11 mouse cellular contexts compared by ENCODE assay signal in genomic region chr16:36723880-36724443, GRCm38 (mm10). TPM values are rescaled to one million over a fixed set of nuclear protein-coding genes. Genes with fewer than 3 reads are reported as not detected.
DNase-seq lines count a peak whose midpoint lies in the region; ATAC-seq and TF ChIP-seq lines count a peak whose summit lies in the region.
"Had no signal": no experiment of that assay in that cellular context is flagged by ENCODE, and none has a peak within 500 bp of the region (broad histone marks: within the 10 kb centered on the region; RNA-seq: fewer than 3 reads in every experiment).

No protein-coding gene starts in this region.

- H3K4me1 ChIP-seq in kidney, postnatal 0 days (replicated peaks; ENCODE audit: insufficient read depth, low read length): no peaks in the 10 kb centered on the region
- H3K4me1 ChIP-seq in spleen, adult 2 months (ENCODE audit: control insufficient read depth, insufficient read depth, insufficient read length): peaks cover 11% of the 10 kb centered on the region
- H3K4me1 ChIP-seq: midbrain, embryonic 15.5 days had no signal

- no peaks in the 10 kb centered on the region for H3K36me3 ChIP-seq in kidney, postnatal 0 days (ENCODE audit: insufficient read depth, low read length)
- H3K36me3 ChIP-seq in spleen, adult 2 months (ENCODE audit: control insufficient read depth, insufficient read depth, low read length): no peaks in the 10 kb centered on the region
- H3K36me3 ChIP-seq in splenic B cell, adult 2 months (ENCODE audit: control insufficient read depth, insufficient read depth, low read length, poor library complexity, severe bottlenecking): no peaks in the 10 kb centered on the region
- H3K36me3 ChIP-seq: heart, embryonic 12.5 days; midbrain, embryonic 15.5 days had no signal

- H3K4me2 ChIP-seq in kidney, postnatal 0 days (ENCODE audit: low read length): no peak overlapping the region
- H3K4me2 ChIP-seq: heart, embryonic 12.5 days; midbrain, embryonic 15.5 days had no signal

- H3K27me3 ChIP-seq in kidney, postnatal 0 days (ENCODE audit: insufficient read depth, low read length): no peaks in the 10 kb centered on the region
- H3K27me3 ChIP-seq in spleen, adult 2 months (ENCODE audit: control insufficient read depth, insufficient read depth, low read length): no peaks in the 10 kb centered on the region
- no peaks in the 10 kb centered on the region for H3K27me3 ChIP-seq in splenic B cell, adult 2 months (ENCODE audit: control insufficient read depth, insufficient read depth, low read length, poor library complexity, severe bottlenecking)
- H3K27me3 ChIP-seq: midbrain, embryonic 15.5 days had no signal

- H3K9ac ChIP-seq in kidney, postnatal 0 days (ENCODE audit: low read depth, low read length): no peak overlapping the region
- H3K9ac ChIP-seq: heart, embryonic 12.5 days; midbrain, embryonic 15.5 days had no signal

- no peak for TF ChIP-seq POLR2A in spleen, adult 2 months (IDR thresholded peaks at IDR 0.05; ENCODE audit: low read depth, low read length)

- TF ChIP-seq CTCF in kidney, postnatal 0 days (IDR thresholded peaks at IDR 0.05; ENCODE audit: low read depth): peak; percentile 70
- TF ChIP-seq CTCF in spleen, adult 2 months (IDR thresholded peaks at IDR 0.05; ENCODE audit: extremely low read depth, insufficient read depth, insufficient read length, insufficient replicate concordance): peak; percentile 6; the same call in 1 of the 2 replicates

- H3K4me3 ChIP-seq in kidney, postnatal 0 days (replicated peaks; ENCODE audit: low read depth, low read length): no peak overlapping the region
- no peak overlapping the region for H3K4me3 ChIP-seq in spleen, adult 2 months (ENCODE audit: extremely low read depth, insufficient read depth, insufficient read length)
- H3K4me3 ChIP-seq: heart, embryonic 12.5 days; midbrain, embryonic 15.5 days had no signal

- no peak overlapping the region for H3K27ac ChIP-seq in kidney, postnatal 0 days
- no peak overlapping the region for H3K27ac ChIP-seq in spleen, adult 2 months (ENCODE audit: insufficient read depth, low read length)
- H3K27ac ChIP-seq: midbrain, embryonic 15.5 days had no signal

- no peaks in the 10 kb centered on the region for H3K9me3 ChIP-seq in kidney, postnatal 0 days (replicated peaks; ENCODE audit: low read length)
- H3K9me3 ChIP-seq: heart, embryonic 12.5 days; midbrain, embryonic 15.5 days had no signal

- 36% methylated on average over 3 of the region's 3 CpGs for WGBS in kidney, postnatal 0 days
- 10% methylated on average over 3 of the region's 3 CpGs for WGBS in spleen, adult 2 months

- ATAC-seq in kidney, postnatal 0 days (replicated peaks; ENCODE audit: low FRiP score, low read depth): no peak
- ATAC-seq: midbrain, embryonic 15.5 days had no signal

- DNase-seq in cerebellum, postnatal 14 days: peak; percentile 37 to 48
- no peak for DNase-seq in cerebellum, adult 18-20 months
- DNase-seq in kidney, postnatal 0 days (ENCODE audit: low spot score): peak; percentile 69
- no peak for DNase-seq in kidney, adult 9 months
- peak in 1 of 2 experiments; percentile 49 for DNase-seq in spleen, adult 2 months (ENCODE audit: low read depth in 1 of 2, low spot score in 2 of 2)
- DNase-seq in spleen, adult 18-20 months: no peak
- DNase-seq in splenic B cell, adult 2 months (ENCODE audit: low read depth, low spot score): peak; percentile 82
- no peak for DNase-seq in embryo, embryonic 10 days (ENCODE audit: low spot score)

RNA-seq across cellular contexts. Expression of gene Ildr1, which starts 30.2 kb away (rescaled TPM):
- 16.1 TPM in 2 replicates for polyA plus RNA-seq in kidney, postnatal 0 days (2015; fragmentation: Nextera tagmentation; extraction: Ambion mirVana)
- polyA plus RNA-seq in spleen, adult 2 months (2012; rRNA removed): 2.0 and 2.3 TPM in 2 replicates
- polyA plus RNA-seq: C2C12; heart, embryonic 12.5 days had no signal

RNA-seq across cellular contexts. Expression of gene Cd86, which starts 58.1 kb away (rescaled TPM):
- 1.1 and 1.4 TPM in 2 replicates for polyA plus RNA-seq in kidney, postnatal 0 days (2015; fragmentation: Nextera tagmentation; extraction: Ambion mirVana)
- 10.9 and 15.3 TPM in 2 replicates for polyA plus RNA-seq in spleen, adult 2 months (2012; rRNA removed)
- polyA plus RNA-seq: C2C12 had no signal

Comparison
In these comparisons a context has a peak if more than half of its experiments do, and no peak if none do; other contexts are left out.
1. DNase-seq: peak in cerebellum, postnatal 14 days (2 of 2), kidney, postnatal 0 days (single experiment) and splenic B cell, adult 2 months (single experiment); none in cerebellum, adult 18-20 months (0 of 2), kidney, adult 9 months (single experiment), spleen, adult 18-20 months (0 of 2) and embryo, embryonic 10 days (single experiment).